Mouse (Mus musculus) stomach, postnatal 0 days (tissue): Measurements from ENCODE around the gene Sqstm1. TPM values are rescaled to one million over a fixed set of nuclear protein-coding genes. Genes with fewer than 3 reads are reported as not detected.
A peak's percentile ranks its signal among the peaks of the same experiment; 100 is the strongest.
"Not testable (repeated sequence)": the region's sequence is repeated elsewhere in the genome, so short reads cannot be mapped to it uniquely, and the experiment has no call there.

Experiments used
- ATAC-seq: fragments of 200-750 bp; cut with Nextera tagmentation; 2 replicates; pipeline ENCODE4 v1.8.0; 2017; ENCODE audit not compliant: low FRiP score, low TSS enrichment
- DNase-seq: peaks from one replicate; pipeline ENCODE4 v3.0.0-alpha.2; 2016; ENCODE audit warnings: low spot score
- H3K27ac ChIP-seq: fragments of 300-500 bp; sonication (generic); replicated peaks from 2 replicates; pipeline ENCODE4 v1.5.1; 2014; ENCODE audit warnings: mild to moderate bottlenecking, control low read depth
- H3K27me3 ChIP-seq: fragments of 300-500 bp; sonication (generic); 2 replicates; pipeline ENCODE4 v1.6.1; 2014; ENCODE audit warnings: low read length; ENCODE audit not compliant: control insufficient read depth, insufficient read depth
- H3K36me3 ChIP-seq: fragments of 300-500 bp; sonication (generic); 2 replicates; pipeline ENCODE4 v1.6.1; 2014; ENCODE audit warnings: low read length, mixed read lengths; ENCODE audit not compliant: control insufficient read depth, insufficient read depth
- H3K4me1 ChIP-seq: fragments of 300-500 bp; sonication (generic); replicated peaks from 2 replicates; pipeline ENCODE4 v1.6.1; 2014; ENCODE audit warnings: antibody characterized with exemption; ENCODE audit not compliant: control insufficient read depth, insufficient read depth
- H3K4me2 ChIP-seq: fragments of 300-500 bp; sonication (generic); replicated peaks from 2 replicates; pipeline ENCODE4 v1.6.1; 2014; ENCODE audit warnings: low read depth, mild to moderate bottlenecking, control low read depth, moderate library complexity
- H3K4me3 ChIP-seq: fragments of 300-500 bp; sonication (generic); 2 replicates; pipeline ENCODE4 v1.5.1; 2014; ENCODE audit warnings: low read depth, low read length, control low read depth
- H3K9ac ChIP-seq: fragments of 300-500 bp; sonication (generic); 2 replicates; pipeline ENCODE4 v1.6.1; 2014; ENCODE audit warnings: mild to moderate bottlenecking, low read length, control low read depth, mixed read lengths
- H3K9me3 ChIP-seq: fragments of 300-500 bp; sonication (generic); 2 replicates; pipeline ENCODE4 v1.6.1; 2016; ENCODE audit warnings: low read length; ENCODE audit not compliant: control insufficient read depth
- CTCF ChIP-seq: IDR thresholded peaks from 2 replicates; pipeline ENCODE4 v1.5.1; 2016; ENCODE audit warnings: antibody characterized with exemption, low read depth, mild to moderate bottlenecking, moderate library complexity
- EP300 ChIP-seq: optimal IDR thresholded peaks from 2 replicates; pipeline ENCODE3; 2016; ENCODE audit warnings: antibody characterized with exemption
- whole genome bisulfite sequencing: fragments of 180-500 bp; shearing (Covaris S2); extraction: QIAGEN DNeasy Blood & Tissue Kit; methylation state at CpG from one replicate; pipeline ENCODE4 v1.1.7; 2014; 5-methylcytosine and 5-hydroxymethylcytosine counted together
- polyA plus RNA-seq: library from polyadenylated mRNA; unstranded; fragments of >200 nt; fragmentation: Nextera tagmentation; extraction: Ambion mirVana; gene quantifications from 2 replicates; pipeline ENCODE4 v1.2.1, GENCODE M21; 2015

The Sqstm1 gene
- polyA plus RNA-seq, 1 experiment from 2014 or later: 211 TPM

- Histone ChIP-seq H3K9ac (no peak overlapping the region), H3K27ac (no peak overlapping the region), H3K4me2 (no peak overlapping the region), H3K36me3 (no peaks in the 10 kb centered on the region), H3K27me3 (no peaks in the 10 kb centered on the region), H3K4me3 (no peak overlapping the region), H3K4me1 (no peaks in the 10 kb centered on the region), H3K9me3 (no peaks in the 10 kb centered on the region)
- WGBS: 69% methylated on average over 6 of the region's 6 CpGs
- no peak for ATAC-seq
- DNase-seq: no peak
- no peak for TF ChIP-seq EP300
- TF ChIP-seq CTCF: no peak
Observed at GRCm38 (mm10) chr11:50180478-50181231, 30.0 kb downstream of the Sqstm1 start.

DNA sequence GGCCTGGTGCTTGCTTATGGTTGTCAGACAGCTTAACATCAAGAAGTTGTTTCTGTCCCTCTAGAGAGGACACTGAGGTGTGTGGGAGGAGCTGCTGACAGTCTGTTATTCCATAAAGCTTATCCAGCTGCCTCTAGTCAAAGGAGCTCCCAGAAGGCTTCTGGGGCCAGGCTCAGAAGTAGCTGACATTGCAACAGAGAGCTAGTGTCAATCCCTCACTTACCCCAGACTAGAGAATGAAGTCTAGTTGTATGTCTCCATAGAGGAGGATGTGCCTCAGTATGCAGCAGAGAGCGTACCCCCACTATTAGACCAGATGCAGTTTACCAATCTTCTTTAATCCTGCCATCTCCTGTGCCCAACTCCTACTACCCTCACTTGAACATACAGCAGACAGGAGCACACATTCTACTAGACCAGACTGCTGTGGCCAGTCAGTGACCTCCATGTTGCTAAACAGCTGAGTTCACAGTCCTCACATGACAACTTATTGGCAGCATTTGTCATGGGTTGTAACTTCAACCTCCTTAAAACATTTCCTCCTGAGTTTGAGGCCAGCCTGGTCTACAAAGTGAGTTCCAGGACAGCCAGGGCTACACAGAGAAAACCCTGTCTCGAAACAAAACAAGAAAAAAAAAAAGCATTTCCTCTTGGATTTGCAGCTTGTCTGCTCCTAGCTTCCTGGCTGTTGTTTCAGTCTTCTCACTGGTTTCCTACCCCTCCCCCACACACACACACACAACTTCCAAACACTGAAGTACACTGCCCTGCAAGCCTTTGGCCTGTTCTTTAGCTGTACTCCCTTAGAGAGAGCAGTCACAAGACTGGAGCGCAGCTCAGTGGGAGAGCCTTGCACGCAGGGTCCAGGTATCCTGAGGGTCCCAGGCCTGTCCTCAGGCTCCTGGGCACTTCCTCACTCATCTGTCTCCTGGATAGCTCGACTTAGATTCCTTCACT is 31.8 kb downstream of the Sqstm1 start:
- ATAC-seq: no peak
- 71% methylated on average over 5 of the region's 5 CpGs for whole genome bisulfite sequencing
- Histone ChIP-seq H3K4me2 (no peak overlapping the region), H3K4me3 (no peak overlapping the region), H3K36me3 (no peaks in the 10 kb centered on the region), H3K27ac (no peak overlapping the region), H3K27me3 (no peaks in the 10 kb centered on the region), H3K9ac (no peak overlapping the region), H3K4me1 (no peaks in the 10 kb centered on the region), H3K9me3 (no peaks in the 10 kb centered on the region)
- no peak for DNase-seq
- TF ChIP-seq EP300: no peak
- TF ChIP-seq CTCF: no peak

DNA sequence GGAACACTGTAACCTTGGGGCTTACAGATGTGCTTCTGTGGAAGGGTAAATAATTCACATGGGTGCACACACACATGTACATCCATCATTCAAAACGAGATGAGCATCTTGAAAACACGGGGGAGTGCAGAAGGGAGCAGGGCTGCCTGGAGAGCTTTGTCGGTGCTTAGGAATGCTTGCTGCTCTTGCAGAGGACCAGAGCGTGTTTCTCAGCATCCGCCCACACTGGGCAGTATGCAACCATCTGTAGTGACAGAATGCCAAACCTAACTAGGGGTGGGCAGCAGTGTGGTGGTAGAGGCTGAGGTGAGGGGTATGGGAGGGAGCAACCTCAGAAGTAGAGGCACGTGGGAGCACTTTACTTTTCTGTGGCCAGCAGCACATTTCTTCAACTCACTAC is 33.5 kb downstream of the Sqstm1 start:
- Histone ChIP-seq H3K4me1 (no peaks in the 10 kb centered on the region), H3K27me3 (no peaks in the 10 kb centered on the region), H3K9me3 (no peaks in the 10 kb centered on the region), H3K36me3 (no peaks in the 10 kb centered on the region), H3K27ac (no peak overlapping the region), H3K9ac (no peak overlapping the region), H3K4me2 (no peak overlapping the region), H3K4me3 (no peak overlapping the region)
- DNase-seq (no peak), ATAC-seq (no peak)
- 71% methylated on average over 6 of the region's 6 CpGs for WGBS
- TF ChIP-seq CTCF: no peak
- TF ChIP-seq EP300: no peak

DNA sequence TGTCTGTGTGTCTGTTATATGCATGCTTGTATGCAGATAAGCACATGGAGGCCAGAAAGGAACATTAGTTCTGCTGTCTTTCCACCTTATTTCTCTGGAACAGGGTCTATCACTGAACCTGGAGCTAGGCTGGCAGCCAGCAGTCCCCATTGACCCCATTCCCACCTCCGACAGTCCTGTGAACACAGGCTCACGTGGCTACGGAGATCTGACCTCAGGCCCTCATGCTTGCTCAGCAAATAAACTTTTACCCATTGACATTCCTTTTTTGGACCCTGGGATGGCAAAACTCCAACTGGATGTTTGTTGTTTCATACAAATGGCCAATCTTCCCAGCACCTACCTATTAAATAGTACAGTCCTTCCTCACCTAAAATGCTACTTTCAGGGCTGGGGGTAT is 34.3 kb downstream of the Sqstm1 start:
- WGBS: 42% methylated on average over 3 of the region's 3 CpGs
- TF ChIP-seq CTCF (no peak), EP300 (no peak)
- DNase-seq (no peak), ATAC-seq (no peak)
- no peak overlapping the region for H3K4me2 ChIP-seq
- H3K9me3 ChIP-seq: no peaks in the 10 kb centered on the region
- no peaks in the 10 kb centered on the region for H3K27me3 ChIP-seq
- H3K27ac ChIP-seq: no peak overlapping the region
- no peak overlapping the region for H3K4me3 ChIP-seq
- peaks cover 2% of the 10 kb centered on the region; the same call in 1 of the 2 replicates for H3K36me3 ChIP-seq
- no peaks in the 10 kb centered on the region for H3K4me1 ChIP-seq
- no peak overlapping the region for H3K9ac ChIP-seq

GRCm38 (mm10) chr11:50174730-50175187 is 35.9 kb downstream of the Sqstm1 start:
- H3K4me3 ChIP-seq: peak overlapping the region; percentile 64
- ATAC-seq (peak; percentile 99), DNase-seq (peak; percentile 100)
- no peaks in the 10 kb centered on the region for H3K9me3 ChIP-seq
- peak overlapping the region; percentile 84 for H3K4me2 ChIP-seq
- TF ChIP-seq EP300: no peak
- no peak for TF ChIP-seq CTCF
- under 1% methylated on average over 27 of the region's 27 CpGs for WGBS
- H3K4me1 ChIP-seq: no peaks in the 10 kb centered on the region
- H3K27ac ChIP-seq: peak overlapping the region; percentile 56; the same call in 1 of the 2 replicates
- H3K27me3 ChIP-seq: no peaks in the 10 kb centered on the region
- peak overlapping the region; percentile 83 for H3K9ac ChIP-seq
- H3K36me3 ChIP-seq: peaks cover 9% of the 10 kb centered on the region

- H3K36me3 ChIP-seq: peaks cover 12% of the 10 kb centered on the region
- not testable (repeated sequence) for H3K4me1 ChIP-seq, H3K9me3 ChIP-seq, DNase-seq, H3K27me3 ChIP-seq
- H3K27ac ChIP-seq: peak within 1 kb of the TSS; percentile 56; the same call in 1 of the 2 replicates
- WGBS: 3% methylated on average over 19 of the region's 19 CpGs
- peak within 1 kb of the TSS; percentile 64 for H3K4me3 ChIP-seq
- peak within 1 kb of the TSS; percentile 83 for H3K9ac ChIP-seq
- H3K4me2 ChIP-seq: peak within 1 kb of the TSS; percentile 84
- peak; percentile 27 for ATAC-seq
Observed at GRCm38 (mm10) chr11:50174111-50174729, 36.4 kb downstream of the Sqstm1 start, which contains the start of gene Mrnip. Gene Mrnip, plus strand, starts transcription at chr11:50174444.
